Mouse (Mus musculus) forebrain, embryonic 14.5 days (tissue): ENCODE measurements around the gene Repin1. TPM values are rescaled to one million over a fixed set of nuclear protein-coding genes. Genes with fewer than 3 reads are reported as not detected.
A peak's percentile ranks its signal among the peaks of the same experiment; 100 is the strongest.
"Not testable (repeated sequence)": the region's sequence is repeated elsewhere in the genome, so short reads cannot be mapped to it uniquely, and the experiment has no call there.

Experiments used
- ATAC-seq: fragments of 200-750 bp; cut with Nextera tagmentation; 2 replicates; pipeline ENCODE4 v1.8.0; 2017; ENCODE audit warnings: mild to moderate bottlenecking, moderate library complexity
- DNase-seq: peaks from one replicate; pipeline ENCODE4 v3.0.0-alpha.2; 2015; ENCODE audit warnings: low spot score
- H3K27ac ChIP-seq: fragments of 300-500 bp; sonication (generic); 2 replicates; pipeline ENCODE4 v1.5.1; 2014; ENCODE audit warnings: low read depth, mild to moderate bottlenecking, control low read depth, low read length, moderate library complexity
- H3K27me3 ChIP-seq: fragments of 300-500 bp; sonication (generic); replicated peaks from 2 replicates; pipeline ENCODE4 v1.6.1; 2014; ENCODE audit warnings: low read length, control low read depth, mixed read lengths; ENCODE audit not compliant: control insufficient read depth, insufficient read depth
- H3K36me3 ChIP-seq: fragments of 300-500 bp; sonication (generic); 2 replicates; pipeline ENCODE4 v1.6.1; 2014; ENCODE audit warnings: low read length, control low read depth; ENCODE audit not compliant: control insufficient read depth, insufficient read depth
- H3K4me1 ChIP-seq: fragments of 300-500 bp; sonication (generic); 2 replicates; pipeline ENCODE4 v1.6.1; 2014; ENCODE audit warnings: antibody characterized with exemption, low read length, control low read depth; ENCODE audit not compliant: control insufficient read depth, insufficient read depth
- H3K4me2 ChIP-seq: fragments of 300-500 bp; sonication (generic); 2 replicates; pipeline ENCODE4 v1.6.1; 2014; ENCODE audit warnings: mild to moderate bottlenecking, control low read depth, low read length
- H3K4me3 ChIP-seq: fragments of 300-500 bp; sonication (generic); 2 replicates; pipeline ENCODE4 v1.5.1; 2014; ENCODE audit warnings: low read depth, low read length, control low read depth
- H3K9ac ChIP-seq: fragments of 300-500 bp; sonication (generic); 2 replicates; pipeline ENCODE4 v1.6.1; 2014; ENCODE audit warnings: mild to moderate bottlenecking, low read length, control low read depth, moderate library complexity
- H3K9me3 ChIP-seq: fragments of 300-500 bp; sonication (generic); replicated peaks from 2 replicates; pipeline ENCODE4 v1.6.1; 2016; ENCODE audit warnings: low read length, control low read depth, mixed read lengths; ENCODE audit not compliant: control insufficient read depth
- WGBS: fragments of 180-500 bp; shearing (Covaris S2); extraction: QIAGEN DNeasy Blood & Tissue Kit; methylation state at CpG from one replicate; pipeline ENCODE4 v1.1.7; 2014; 5-methylcytosine and 5-hydroxymethylcytosine counted together
- polyA plus RNA-seq: library from polyadenylated mRNA; unstranded; fragments of >200 nt; fragmentation: Nextera tagmentation; extraction: Ambion mirVana; gene quantifications from 2 replicates; pipeline ENCODE4 v1.2.1, GENCODE M21; 2014

The Repin1 gene
- polyA plus RNA-seq, 1 experiment from 2014 or later = 27.3 TPM

DNA sequence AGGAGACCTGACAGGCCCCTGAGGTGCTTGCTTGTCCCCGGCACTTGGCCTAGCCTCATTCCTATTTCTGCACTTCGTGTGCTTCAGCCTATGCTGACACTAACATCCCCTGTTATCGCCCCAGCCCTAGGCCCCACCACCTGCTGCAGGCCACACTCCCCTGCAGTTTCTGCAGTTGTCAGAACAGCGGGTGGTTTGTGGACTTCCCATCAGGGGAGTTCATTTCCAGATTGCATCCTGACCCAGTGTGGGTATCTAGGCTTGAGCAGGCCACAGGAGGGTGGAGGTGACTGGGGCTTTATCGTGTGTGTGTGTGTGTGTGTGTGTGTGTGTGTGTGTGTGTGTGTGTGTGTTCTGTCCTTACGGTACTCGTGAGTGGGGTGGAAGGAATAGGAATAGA, 15.8 kb downstream of the Repin1 start:
- H3K27me3 ChIP-seq = no peaks in the 10 kb centered on the region
- no peak overlapping the region for H3K4me3 ChIP-seq
- no peaks in the 10 kb centered on the region for H3K9me3 ChIP-seq
- H3K9ac ChIP-seq = no peak overlapping the region
- ATAC-seq (no peak), DNase-seq (no peak)
- no peak overlapping the region for H3K4me2 ChIP-seq
- 64% methylated on average over 7 of the region's 7 CpGs for WGBS
- H3K27ac ChIP-seq = no peak overlapping the region
- peaks cover 13% of the 10 kb centered on the region for H3K36me3 ChIP-seq
- H3K4me1 ChIP-seq = no peaks in the 10 kb centered on the region

DNA sequence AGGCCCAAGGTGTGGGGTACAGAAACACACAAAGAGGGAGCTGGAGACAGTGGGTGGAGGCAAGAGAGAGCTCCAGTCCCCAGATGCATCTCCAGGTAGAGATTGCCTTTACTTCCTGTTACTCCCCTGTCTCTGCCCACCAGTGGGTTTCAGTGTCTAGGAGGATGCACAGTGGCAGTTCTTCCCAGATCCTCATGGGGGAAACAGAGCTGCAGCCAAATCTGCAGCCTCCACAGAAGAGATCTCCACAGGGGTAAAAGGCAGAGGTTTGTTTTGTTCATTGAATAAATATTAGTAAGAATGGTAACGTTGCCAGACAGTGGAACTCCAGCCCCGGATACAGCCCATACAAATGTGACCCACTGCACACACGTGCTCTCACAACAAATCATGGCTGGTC, 17.0 kb downstream of the Repin1 start:
- DNase-seq (no peak), ATAC-seq (no peak)
- Histone ChIP-seq H3K4me2 (no peak overlapping the region), H3K4me3 (no peak overlapping the region), H3K4me1 (no peaks in the 10 kb centered on the region), H3K9me3 (no peaks in the 10 kb centered on the region), H3K36me3 (peaks cover 15% of the 10 kb centered on the region), H3K9ac (no peak overlapping the region), H3K27ac (no peak overlapping the region), H3K27me3 (no peaks in the 10 kb centered on the region)
- 88% methylated on average over 3 of the region's 3 CpGs for WGBS

- ATAC-seq (no peak), DNase-seq (no peak)
- H3K27ac ChIP-seq = no peak overlapping the region
- peaks cover 20% of the 10 kb centered on the region for H3K36me3 ChIP-seq
- H3K4me1 ChIP-seq = no peaks in the 10 kb centered on the region
- H3K4me2 ChIP-seq = no peak overlapping the region
- 88% methylated on average over 4 of the region's 4 CpGs for WGBS
- H3K27me3 ChIP-seq = no peaks in the 10 kb centered on the region
- no peak overlapping the region for H3K9ac ChIP-seq
- H3K4me3 ChIP-seq = no peak overlapping the region
- H3K9me3 ChIP-seq = no peaks in the 10 kb centered on the region
Observed at GRCm38 (mm10) chr6:48613464-48613863, 19.8 kb downstream of the Repin1 start.

DNA sequence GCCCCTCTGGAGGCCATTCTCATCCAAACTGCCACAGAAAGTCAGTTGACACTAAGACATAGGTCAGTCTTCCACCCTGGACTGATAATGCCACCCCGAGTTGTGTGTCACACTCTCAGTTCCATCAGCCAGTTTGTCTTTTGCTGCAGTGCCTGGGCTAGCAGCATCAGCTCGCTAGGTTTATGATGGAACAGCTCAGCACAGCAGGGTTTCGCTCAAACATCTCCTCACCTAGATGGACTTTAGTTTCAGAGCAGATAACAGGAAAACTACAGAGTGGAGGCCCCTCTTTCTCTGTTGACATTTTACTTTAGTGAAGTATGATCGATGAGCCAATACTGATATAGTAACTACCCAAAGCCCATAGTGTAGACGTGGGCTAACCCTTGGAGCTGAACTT, 21.1 kb downstream of the Repin1 start:
- ATAC-seq = no peak
- Histone ChIP-seq H3K27ac (no peak overlapping the region), H3K9ac (no peak overlapping the region), H3K9me3 (no peaks in the 10 kb centered on the region), H3K36me3 (peaks cover 28% of the 10 kb centered on the region), H3K4me2 (no peak overlapping the region), H3K4me1 (no peaks in the 10 kb centered on the region), H3K4me3 (no peak overlapping the region), H3K27me3 (no peaks in the 10 kb centered on the region)
- WGBS = 94% methylated on average over 5 of the region's 5 CpGs
- DNase-seq = no peak

GRCm38 (mm10) chr6:48620031-48620430, 26.3 kb downstream of the Repin1 start:
- Histone ChIP-seq H3K27me3 (no peaks in the 10 kb centered on the region), H3K9ac (no peak overlapping the region), H3K9me3 (no peaks in the 10 kb centered on the region), H3K27ac (no peak overlapping the region), H3K36me3 (peaks cover 34% of the 10 kb centered on the region), H3K4me1 (no peaks in the 10 kb centered on the region), H3K4me3 (no peak overlapping the region), H3K4me2 (no peak overlapping the region)
- DNase-seq (no peak), ATAC-seq (no peak)
- 95% methylated on average over 30 of the region's 30 CpGs for WGBS

- H3K27me3 ChIP-seq, H3K4me3 ChIP-seq, DNase-seq, H3K27ac ChIP-seq, H3K4me1 ChIP-seq, ATAC-seq, H3K9ac ChIP-seq, H3K9me3 ChIP-seq, H3K4me2 ChIP-seq: not testable (repeated sequence)
- H3K36me3 ChIP-seq = peaks cover 30% of the 10 kb centered on the region
- WGBS = 84% methylated on average over 8 of the region's 8 CpGs
Observed at GRCm38 (mm10) chr6:48622186-48622843, 28.6 kb downstream of the Repin1 start.

DNA sequence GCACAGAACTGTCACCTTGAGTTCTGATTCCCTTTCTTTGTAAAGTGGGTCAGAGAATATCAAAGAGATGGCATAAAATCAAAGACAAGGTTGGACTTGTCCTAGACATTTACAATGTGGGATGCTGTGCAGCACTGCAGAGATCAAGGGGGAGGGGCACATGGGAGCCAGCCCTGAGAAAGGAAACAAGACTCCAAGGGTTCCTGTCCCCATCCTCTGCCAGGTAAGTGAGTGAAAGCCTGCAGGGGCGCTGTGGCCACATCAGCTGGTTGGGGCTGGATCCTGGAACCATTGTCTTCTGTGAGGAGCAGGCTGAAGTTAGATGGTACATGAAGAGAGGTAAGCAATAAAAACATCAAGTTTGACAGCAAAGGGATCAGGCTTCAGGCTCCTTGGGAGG, 29.8 kb downstream of the Repin1 start:
- Histone ChIP-seq H3K9ac (no peak overlapping the region), H3K4me1 (peaks cover 5% of the 10 kb centered on the region; the same call in 1 of the 2 replicates), H3K9me3 (no peaks in the 10 kb centered on the region), H3K36me3 (peaks cover 30% of the 10 kb centered on the region), H3K4me2 (no peak overlapping the region), H3K4me3 (no peak overlapping the region), H3K27ac (no peak overlapping the region), H3K27me3 (peaks cover 10% of the 10 kb centered on the region)
- WGBS = 18% methylated on average over 1 of the region's 1 CpGs
- DNase-seq = no peak
- ATAC-seq = no peak

GRCm38 (mm10) chr6:48626464-48626863, 32.8 kb downstream of the Repin1 start, which contains the start of gene AI854703:
AI854703 (plus strand) TSS chr6:48626764.
- H3K36me3 ChIP-seq = peaks cover 6% of the 10 kb centered on the region; the same call in 1 of the 2 replicates
- peaks cover 17% of the 10 kb centered on the region for H3K27me3 ChIP-seq
- peak within 1 kb of the TSS; percentile 73 for H3K4me2 ChIP-seq
- DNase-seq (no peak), ATAC-seq (no peak)
- 17% methylated on average over 8 of the region's 8 CpGs for WGBS
- peak within 1 kb of the TSS; percentile 55 for H3K9ac ChIP-seq
- H3K4me1 ChIP-seq = peaks cover 5% of the 10 kb centered on the region; the same call in 1 of the 2 replicates
- H3K9me3 ChIP-seq = no peaks in the 10 kb centered on the region
- H3K27ac ChIP-seq = no peak within 1 kb of the TSS
- peak within 1 kb of the TSS; percentile 44 for H3K4me3 ChIP-seq

DNA sequence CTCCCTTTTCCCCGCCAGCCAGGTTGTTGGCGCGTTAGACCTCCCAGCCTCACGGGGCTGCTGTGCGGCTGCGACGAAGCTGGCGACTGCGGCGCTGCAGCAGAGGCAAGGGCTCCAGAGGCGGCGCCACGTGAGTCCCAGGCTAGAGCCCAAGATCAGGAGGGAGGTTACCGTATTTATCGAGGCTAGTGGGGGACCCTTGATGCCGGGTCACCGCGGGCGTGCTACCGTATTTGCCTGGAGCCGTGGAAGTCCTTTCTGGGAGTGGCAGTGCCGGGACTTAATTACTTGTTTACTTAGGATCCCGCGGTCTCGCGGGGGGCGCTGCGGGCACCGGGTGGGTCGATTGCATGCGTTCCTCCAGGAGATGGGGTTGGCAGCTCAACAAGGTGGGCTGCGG, 33.3 kb downstream of the Repin1 start:
- WGBS = 0% methylated on average over 32 of the region's 32 CpGs
- ATAC-seq (0 out of 2 replicates have a peak, but pooled peaks have one; percentile 37), DNase-seq (peak; percentile 60)
- no peak overlapping the region for H3K27ac ChIP-seq
- H3K4me3 ChIP-seq = peak overlapping the region; percentile 44
- H3K36me3 ChIP-seq = 0 out of 2 replicates have a peak, but pooled peaks cover under 1% of the 10 kb centered on the region
- H3K9me3 ChIP-seq = no peaks in the 10 kb centered on the region
- H3K4me2 ChIP-seq = peak overlapping the region; percentile 73
- peak overlapping the region; percentile 55 for H3K9ac ChIP-seq
- H3K27me3 ChIP-seq = peaks cover 17% of the 10 kb centered on the region
- H3K4me1 ChIP-seq = peaks cover 5% of the 10 kb centered on the region; the same call in 1 of the 2 replicates
